Mouse (Mus musculus) olfactory bulb, adult 2 months (tissue): Measurements from ENCODE around the gene Srd5a1.

ENCODE experiments used
- CTCF ChIP-seq: fragments of 200-500 bp; IDR thresholded peaks from 2 replicates; pipeline ENCODE4 v1.5.1; 2012; ENCODE audit warnings: low read depth, mild to moderate bottlenecking, low read length, moderate library complexity; ENCODE audit not compliant: insufficient read depth
- POLR2A ChIP-seq: fragments of 200-500 bp; IDR thresholded peaks from 2 replicates; pipeline ENCODE4 v1.6.1; 2012; ENCODE audit warnings: mild to moderate bottlenecking, low read depth, low read length, moderate library complexity; ENCODE audit not compliant: insufficient read depth

- TF ChIP-seq CTCF (no peak), POLR2A (no peak)
Observed at GRCm38 (mm10) chr13:69591338-69591737, 19.9 kb downstream of the Srd5a1 start.
